Mouse (Mus musculus): ENCODE measurements around the gene Nat8f1. TPM values are rescaled to one million over a fixed set of nuclear protein-coding genes. Genes with fewer than 3 reads are reported as not detected.
"Not testable (repeated sequence)": the region's sequence is repeated elsewhere in the genome, so short reads cannot be mapped to it uniquely, and the experiment has no call there.

The Nat8f1 gene
- polyA plus RNA-seq, 1 experiment from 2014 or later = 128 TPM

GRCm38 (mm10) chr6:85934047-85934446 lies 18.6 kb upstream of the Nat8f1 start:
- Histone ChIP-seq H3K27ac (ENCODE audit: low read length) (peak overlapping the region; percentile 5; the same call in 1 of the 2 replicates), H3K4me2 (replicated peaks; ENCODE audit: low read depth, low read length) (no peak overlapping the region), H3K27me3 (ENCODE audit: insufficient read depth, low read length) (no peaks in the 10 kb centered on the region), H3K9me3 (ENCODE audit: low read length) (no peaks in the 10 kb centered on the region), H3K4me1 (ENCODE audit: insufficient read depth, low read length) (no peaks in the 10 kb centered on the region; the same call in 1 of the 2 replicates), H3K4me3 (ENCODE audit: low read length) (no peak overlapping the region), H3K9ac (replicated peaks; ENCODE audit: low read length) (no peak overlapping the region), H3K36me3 (ENCODE audit: insufficient read depth, low read length) (peaks cover 25% of the 10 kb centered on the region)
- WGBS = 65% methylated on average over 8 of the region's 8 CpGs
- no peak for ATAC-seq (ENCODE audit: low FRiP score, low TSS enrichment)

GRCm38 (mm10) chr6:85929312-85929711 lies 13.8 kb upstream of the Nat8f1 start:
- no peaks in the 10 kb centered on the region for H3K4me1 ChIP-seq (ENCODE audit: insufficient read depth, low read length)
- 85% methylated on average over 1 of the region's 1 CpGs for WGBS
- no peak overlapping the region for H3K27ac ChIP-seq (ENCODE audit: low read length)
- no peaks in the 10 kb centered on the region for H3K9me3 ChIP-seq (ENCODE audit: low read length)
- no peak overlapping the region for H3K4me3 ChIP-seq (ENCODE audit: low read length)
- 0 out of 2 replicates have a peak, but pooled peaks have one; percentile 35 for ATAC-seq (ENCODE audit: low FRiP score, low TSS enrichment)
- peaks cover 59% of the 10 kb centered on the region for H3K36me3 ChIP-seq (ENCODE audit: insufficient read depth, low read length)
- H3K27me3 ChIP-seq (ENCODE audit: insufficient read depth, low read length) = no peaks in the 10 kb centered on the region
- H3K9ac ChIP-seq (replicated peaks; ENCODE audit: low read length) = no peak overlapping the region
- no peak overlapping the region for H3K4me2 ChIP-seq (replicated peaks; ENCODE audit: low read depth, low read length)

- H3K27me3 ChIP-seq (ENCODE audit: insufficient read depth, low read length) = no peaks in the 10 kb centered on the region
- ATAC-seq (ENCODE audit: low FRiP score, low TSS enrichment) = peak; percentile 86
Measured at GRCm38 (mm10) chr6:85927476-85928464, 12.3 kb upstream of the Nat8f1 start.

GRCm38 (mm10) chr6:85926709-85927108 lies 11.2 kb upstream of the Nat8f1 start:
- WGBS = 96% methylated on average over 1 of the region's 1 CpGs
- Histone ChIP-seq H3K9ac (replicated peaks; ENCODE audit: low read length) (no peak overlapping the region), H3K4me2 (replicated peaks; ENCODE audit: low read depth, low read length) (no peak overlapping the region), H3K9me3 (ENCODE audit: low read length) (no peaks in the 10 kb centered on the region), H3K27ac (ENCODE audit: low read length) (peak overlapping the region; percentile 31; the same call in 1 of the 2 replicates), H3K36me3 (ENCODE audit: insufficient read depth, low read length) (peaks cover 57% of the 10 kb centered on the region), H3K27me3 (ENCODE audit: insufficient read depth, low read length) (no peaks in the 10 kb centered on the region), H3K4me1 (ENCODE audit: insufficient read depth, low read length) (no peaks in the 10 kb centered on the region), H3K4me3 (ENCODE audit: low read length) (no peak overlapping the region)
- ATAC-seq (ENCODE audit: low FRiP score, low TSS enrichment) = no peak

More at GRCm38 (mm10) chr6:85927476-85928464, 12.3 kb upstream of the Nat8f1 start:
- no peaks in the 10 kb centered on the region for H3K9me3 ChIP-seq (ENCODE audit: low read length)
- H3K4me2 ChIP-seq (replicated peaks; ENCODE audit: low read depth, low read length) = no peak overlapping the region
- H3K36me3 ChIP-seq (ENCODE audit: insufficient read depth, low read length) = peaks cover 60% of the 10 kb centered on the region
- 86% methylated on average over 9 of the region's 9 CpGs for WGBS
- no peak overlapping the region for H3K9ac ChIP-seq (replicated peaks; ENCODE audit: low read length)
- no peaks in the 10 kb centered on the region for H3K4me1 ChIP-seq (ENCODE audit: insufficient read depth, low read length)
- H3K27ac ChIP-seq (ENCODE audit: low read length) = peak overlapping the region; percentile 8; the same call in 1 of the 2 replicates
- H3K4me3 ChIP-seq (ENCODE audit: low read length) = no peak overlapping the region

- Histone ChIP-seq H3K4me2 (replicated peaks; ENCODE audit: low read depth, low read length) (no peak overlapping the region), H3K9me3 (ENCODE audit: low read length) (no peaks in the 10 kb centered on the region), H3K4me1 (ENCODE audit: insufficient read depth, low read length) (no peaks in the 10 kb centered on the region), H3K27ac (ENCODE audit: low read length) (no peak overlapping the region), H3K36me3 (ENCODE audit: insufficient read depth, low read length) (peaks cover 42% of the 10 kb centered on the region), H3K4me3 (ENCODE audit: low read length) (no peak overlapping the region), H3K9ac (replicated peaks; ENCODE audit: low read length) (no peak overlapping the region), H3K27me3 (ENCODE audit: insufficient read depth, low read length) (no peaks in the 10 kb centered on the region)
- no peak for ATAC-seq (ENCODE audit: low FRiP score, low TSS enrichment)
- WGBS = 93% methylated on average over 1 of the region's 1 CpGs
Measured at GRCm38 (mm10) chr6:85923643-85924042, 8.2 kb upstream of the Nat8f1 start.

GRCm38 (mm10) chr6:85919401-85919800 lies 3.9 kb upstream of the Nat8f1 start:
- WGBS = 82% methylated on average over 4 of the region's 4 CpGs
- no peaks in the 10 kb centered on the region for H3K9me3 ChIP-seq (ENCODE audit: low read length)
- H3K27ac ChIP-seq (ENCODE audit: low read length) = peak overlapping the region; percentile 61; the same call in 1 of the 2 replicates
- H3K4me3 ChIP-seq (ENCODE audit: low read length) = no peak overlapping the region
- no peak overlapping the region for H3K9ac ChIP-seq (replicated peaks; ENCODE audit: low read length)
- no peak overlapping the region for H3K4me2 ChIP-seq (replicated peaks; ENCODE audit: low read depth, low read length)
- no peaks in the 10 kb centered on the region for H3K27me3 ChIP-seq (ENCODE audit: insufficient read depth, low read length)
- peaks cover 9% of the 10 kb centered on the region for H3K4me1 ChIP-seq (ENCODE audit: insufficient read depth, low read length)
- peaks cover 8% of the 10 kb centered on the region; the same call in 1 of the 2 replicates for H3K36me3 ChIP-seq (ENCODE audit: insufficient read depth, low read length)
- no peak for ATAC-seq (ENCODE audit: low FRiP score, low TSS enrichment)

GRCm38 (mm10) chr6:85918341-85918740 lies 2.9 kb upstream of the Nat8f1 start:
- not testable (repeated sequence) for ATAC-seq (ENCODE audit: low FRiP score, low TSS enrichment)

GRCm38 (mm10) chr6:85916596-85916995 lies 1.1 kb upstream of the Nat8f1 start:
- no peak for ATAC-seq (ENCODE audit: low FRiP score, low TSS enrichment)
- peak overlapping the region; percentile 53 for H3K4me3 ChIP-seq (ENCODE audit: low read length)
- peaks cover under 1% of the 10 kb centered on the region; the same call in 1 of the 2 replicates for H3K36me3 ChIP-seq (ENCODE audit: insufficient read depth, low read length)
- 86% methylated on average over 6 of the region's 6 CpGs for WGBS
- H3K27ac ChIP-seq (ENCODE audit: low read length) = peak overlapping the region; percentile 82
- no peaks in the 10 kb centered on the region for H3K9me3 ChIP-seq (ENCODE audit: low read length)
- no peaks in the 10 kb centered on the region for H3K27me3 ChIP-seq (ENCODE audit: insufficient read depth, low read length)
- H3K4me2 ChIP-seq (replicated peaks; ENCODE audit: low read depth, low read length) = peak overlapping the region; percentile 68
- H3K4me1 ChIP-seq (ENCODE audit: insufficient read depth, low read length) = peaks cover 9% of the 10 kb centered on the region
- peak overlapping the region; percentile 80 for H3K9ac ChIP-seq (replicated peaks; ENCODE audit: low read length)

More at GRCm38 (mm10) chr6:85918341-85918740, 2.9 kb upstream of the Nat8f1 start:
- H3K4me1 ChIP-seq (ENCODE audit: insufficient read depth, low read length); H3K36me3 ChIP-seq (ENCODE audit: insufficient read depth, low read length); H3K27me3 ChIP-seq (ENCODE audit: insufficient read depth, low read length); H3K9ac ChIP-seq (replicated peaks; ENCODE audit: low read length); H3K4me3 ChIP-seq (ENCODE audit: low read length); H3K9me3 ChIP-seq (ENCODE audit: low read length); H3K4me2 ChIP-seq (replicated peaks; ENCODE audit: low read depth, low read length); H3K27ac ChIP-seq (ENCODE audit: low read length): not testable (repeated sequence)
- over 99% methylated on average over 3 of the region's 3 CpGs for WGBS

- Histone ChIP-seq H3K36me3 (ENCODE audit: insufficient read depth, low read length) (no peaks in the 10 kb centered on the region), H3K4me1 (ENCODE audit: insufficient read depth, low read length) (peaks cover 9% of the 10 kb centered on the region), H3K27ac (ENCODE audit: low read length) (peak overlapping the region; percentile 82), H3K9me3 (ENCODE audit: low read length) (no peaks in the 10 kb centered on the region), H3K27me3 (ENCODE audit: insufficient read depth, low read length) (no peaks in the 10 kb centered on the region), H3K4me2 (replicated peaks; ENCODE audit: low read depth, low read length) (peak overlapping the region; percentile 68), H3K9ac (replicated peaks; ENCODE audit: low read length) (peak overlapping the region; percentile 80), H3K4me3 (ENCODE audit: low read length) (peak overlapping the region; percentile 53)
- 5% methylated on average over 11 of the region's 11 CpGs for WGBS
- ATAC-seq (ENCODE audit: low FRiP score, low TSS enrichment) = no peak
Measured at GRCm38 (mm10) chr6:85915141-85915538, 347 bp downstream of the Nat8f1 start.

- Histone ChIP-seq H3K4me3 (ENCODE audit: low read length) (no peak within 1 kb of the TSS), H3K9me3 (ENCODE audit: low read length) (no peaks in the 10 kb centered on the region), H3K27me3 (ENCODE audit: insufficient read depth, low read length) (no peaks in the 10 kb centered on the region), H3K9ac (replicated peaks; ENCODE audit: low read length) (no peak within 1 kb of the TSS), H3K27ac (ENCODE audit: low read length) (no peak within 1 kb of the TSS), H3K36me3 (ENCODE audit: insufficient read depth, low read length) (no peaks in the 10 kb centered on the region), H3K4me1 (ENCODE audit: insufficient read depth, low read length) (peaks cover 8% of the 10 kb centered on the region), H3K4me2 (replicated peaks; ENCODE audit: low read depth, low read length) (no peak within 1 kb of the TSS)
- WGBS = 87% methylated on average over 3 of the region's 3 CpGs
- no peak for ATAC-seq (ENCODE audit: low FRiP score, low TSS enrichment)
Measured at GRCm38 (mm10) chr6:85911587-85911986, 3.9 kb downstream of the Nat8f1 start, which contains the start of gene Tprkb. Gene Tprkb (plus strand): TSS chr6:85911865.

Measured in kidney, embryonic 16.5 days (tissue).